Mouse (Mus musculus) liver, postnatal 0 days (tissue): Measurements from ENCODE around the gene Lyz1. TPM values are rescaled to one million over a fixed set of nuclear protein-coding genes. Genes with fewer than 3 reads are reported as not detected.

ENCODE experiments used
- ATAC-seq: fragments of 200-750 bp; cut with Nextera tagmentation; 2 replicates; pipeline ENCODE4 v1.8.0; 2017; ENCODE audit warnings: mild to moderate bottlenecking, moderate library complexity
- DNase-seq: peaks from one replicate; pipeline ENCODE4 v3.0.0-alpha.2; 2016
- H3K27ac ChIP-seq: fragments of 300-500 bp; sonication (generic); 2 replicates; pipeline ENCODE4 v1.5.1; 2014; ENCODE audit warnings: antibody characterized with exemption, moderate library complexity, mild to moderate bottlenecking, low read depth
- H3K27me3 ChIP-seq: fragments of 300-500 bp; sonication (generic); 2 replicates; pipeline ENCODE4 v1.6.1; 2014; ENCODE audit warnings: low read length, control low read depth, mixed read lengths; ENCODE audit not compliant: insufficient read depth
- H3K36me3 ChIP-seq: fragments of 300-500 bp; sonication (generic); replicated peaks from 2 replicates; pipeline ENCODE4 v1.6.1; 2014; ENCODE audit warnings: mild to moderate bottlenecking, control low read depth, low read length, moderate library complexity, mixed read lengths; ENCODE audit not compliant: insufficient read depth
- H3K4me1 ChIP-seq: fragments of 300-500 bp; sonication (generic); 2 replicates; pipeline ENCODE4 v1.6.1; 2014; ENCODE audit warnings: antibody characterized with exemption, mild to moderate bottlenecking, control low read depth; ENCODE audit not compliant: insufficient read depth
- H3K4me2 ChIP-seq: fragments of 300-500 bp; sonication (generic); 2 replicates; pipeline ENCODE4 v1.6.1; 2014; ENCODE audit warnings: low read depth, mild to moderate bottlenecking, low read length, moderate library complexity, mixed read lengths
- H3K4me3 ChIP-seq: fragments of 300-500 bp; sonication (generic); 2 replicates; pipeline ENCODE4 v1.5.1; 2014; ENCODE audit warnings: low read depth, low read length
- H3K9ac ChIP-seq: fragments of 300-500 bp; sonication (generic); replicated peaks from 2 replicates; pipeline ENCODE4 v1.6.1; 2014; ENCODE audit warnings: mild to moderate bottlenecking, moderate library complexity
- H3K9me3 ChIP-seq: fragments of 300-500 bp; sonication (generic); 2 replicates; pipeline ENCODE4 v1.6.1; 2016; ENCODE audit warnings: mild to moderate bottlenecking, control low read depth, low read length, mixed read lengths
- CTCF ChIP-seq: sonication (generic); IDR thresholded peaks from 2 replicates; pipeline ENCODE4 v1.5.1; 2016; ENCODE audit warnings: antibody characterized with exemption, low read depth
- EP300 ChIP-seq: IDR thresholded peaks from 2 replicates; pipeline ENCODE4 v1.6.1; 2016; ENCODE audit warnings: antibody characterized with exemption, low read depth, mild to moderate bottlenecking
- WGBS: fragments of 180-500 bp; shearing (Covaris S2); extraction: QIAGEN DNeasy Blood & Tissue Kit; methylation state at CpG from one replicate; pipeline ENCODE4 v1.1.7; 2014; ENCODE audit not compliant: insufficient replicate concordance; 5-methylcytosine and 5-hydroxymethylcytosine counted together
- polyA plus RNA-seq: library from polyadenylated mRNA; unstranded; fragments of >200 nt; fragmentation: Nextera tagmentation; extraction: Ambion mirVana; gene quantifications from 2 replicates; pipeline ENCODE4 v1.2.1, GENCODE M21; 2015

Gene Lyz1
- 0.42 and 0.85 TPM in 2 replicates for polyA plus RNA-seq

DNA sequence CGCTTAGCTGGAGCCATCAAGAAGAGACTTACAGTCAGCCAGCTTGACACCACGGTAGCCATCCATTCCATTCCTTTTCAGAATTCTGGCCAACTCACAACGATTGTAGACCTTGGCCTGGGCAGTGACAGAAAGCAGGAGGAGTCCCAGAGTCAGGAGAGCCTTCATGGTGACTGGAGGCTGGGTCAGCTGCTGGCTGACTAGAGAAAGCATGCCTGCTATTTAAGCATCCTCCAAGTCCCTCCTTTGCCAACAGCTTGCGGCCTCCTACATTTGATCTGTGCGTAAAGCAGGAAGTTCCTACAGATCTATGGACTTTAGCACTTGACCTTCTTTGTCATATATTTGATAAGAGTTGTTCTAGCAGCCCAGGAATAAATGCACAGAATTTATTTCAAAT is at the start of gene Lyz1:
Gene Lyz1 (minus strand): TSS at position 198 of the 400 bp plus-strand sequence.
- WGBS, result 56% methylated on average over 5 of the region's 5 CpGs
- no peaks in the 10 kb centered on the region for H3K4me1 ChIP-seq
- ATAC-seq, result no peak
- DNase-seq, result no peak
- H3K9me3 ChIP-seq, result no peaks in the 10 kb centered on the region
- no peak within 1 kb of the TSS for H3K27ac ChIP-seq
- no peak within 1 kb of the TSS for H3K4me2 ChIP-seq
- no peaks in the 10 kb centered on the region for H3K36me3 ChIP-seq
- H3K9ac ChIP-seq, result no peak within 1 kb of the TSS
- H3K27me3 ChIP-seq, result no peaks in the 10 kb centered on the region
- no peak within 1 kb of the TSS for H3K4me3 ChIP-seq
- no peak for TF ChIP-seq CTCF
- TF ChIP-seq EP300, result no peak

DNA sequence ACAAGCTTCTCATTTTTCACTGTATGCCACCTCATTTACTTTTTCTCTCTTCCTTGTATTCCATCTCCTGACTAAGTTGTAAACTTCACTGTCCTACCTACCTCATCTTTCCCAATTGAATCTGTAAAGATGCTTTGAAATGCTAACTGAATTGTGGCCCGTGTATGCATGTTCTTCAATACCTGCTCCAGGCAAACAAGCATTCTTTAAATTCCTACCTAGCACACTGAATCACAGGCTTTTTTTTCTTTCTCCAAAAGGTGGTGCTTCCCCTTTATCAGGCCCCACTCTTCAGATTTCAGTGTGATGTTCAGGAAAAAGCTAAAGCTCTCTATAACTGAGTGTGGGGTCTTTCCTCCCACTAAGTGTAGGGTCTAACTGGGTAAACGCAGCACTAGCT is 49.7 kb upstream of the Lyz1 start:
- no peak overlapping the region for H3K4me3 ChIP-seq
- TF ChIP-seq CTCF (no peak), EP300 (no peak)
- no peaks in the 10 kb centered on the region for H3K9me3 ChIP-seq
- no peaks in the 10 kb centered on the region for H3K27me3 ChIP-seq
- no peak overlapping the region for H3K4me2 ChIP-seq
- 0 out of 2 replicates have a peak, but pooled peaks have one; percentile 1 for ATAC-seq
- WGBS, result 76% methylated on average over 2 of the region's 2 CpGs
- peak overlapping the region; percentile 16; the same call in 1 of the 2 replicates for H3K9ac ChIP-seq
- no peaks in the 10 kb centered on the region; the same call in 1 of the 2 replicates for H3K36me3 ChIP-seq
- H3K4me1 ChIP-seq, result no peaks in the 10 kb centered on the region
- no peak for DNase-seq
- H3K27ac ChIP-seq, result peak overlapping the region; percentile 60

DNA sequence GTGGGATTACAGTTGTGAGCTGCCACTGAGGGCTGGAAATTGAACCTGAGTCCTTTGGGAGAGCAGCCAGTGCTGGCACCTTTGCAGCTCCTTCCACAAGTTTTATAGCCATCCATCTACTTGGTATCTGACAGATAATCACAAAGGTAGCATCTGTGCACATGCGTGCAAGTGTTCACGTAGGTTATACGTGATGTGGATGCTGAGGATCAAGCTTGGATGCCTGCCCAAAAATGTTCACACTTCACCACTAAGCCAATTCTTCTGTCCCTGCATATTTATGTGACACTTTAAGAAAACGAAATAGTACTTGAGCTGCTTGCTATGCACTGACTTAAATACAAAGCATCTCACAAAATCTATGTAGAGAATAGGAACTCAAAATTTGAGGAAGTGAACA is 48.4 kb upstream of the Lyz1 start:
- Histone ChIP-seq H3K4me2 (no peak overlapping the region), H3K9ac (no peak overlapping the region), H3K4me3 (no peak overlapping the region), H3K27ac (no peak overlapping the region), H3K36me3 (no peaks in the 10 kb centered on the region; the same call in 1 of the 2 replicates), H3K4me1 (no peaks in the 10 kb centered on the region), H3K9me3 (no peaks in the 10 kb centered on the region), H3K27me3 (no peaks in the 10 kb centered on the region)
- ATAC-seq (no peak), DNase-seq (no peak)
- TF ChIP-seq CTCF (no peak), EP300 (no peak)
- WGBS, result 86% methylated on average over 4 of the region's 4 CpGs

DNA sequence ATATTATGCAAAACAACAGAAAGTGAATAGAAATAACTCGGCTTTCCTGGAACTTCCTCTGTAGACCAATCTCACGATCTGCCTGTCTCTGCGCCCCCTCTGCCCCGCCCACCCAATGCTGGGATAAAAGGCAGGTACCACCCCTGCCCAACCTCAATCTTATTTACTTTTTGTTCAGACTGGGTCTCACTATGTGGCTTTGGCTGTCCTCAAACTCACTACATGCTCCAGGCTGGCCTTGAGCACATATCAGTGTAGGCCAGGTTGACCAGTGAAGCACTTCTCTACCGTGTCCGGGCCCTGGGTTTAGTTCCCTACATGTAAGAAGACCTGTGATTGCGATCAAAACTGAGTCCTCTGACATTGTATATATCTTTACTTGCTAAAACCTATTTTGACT is 46.6 kb upstream of the Lyz1 start:
- Histone ChIP-seq H3K4me1 (no peaks in the 10 kb centered on the region), H3K27me3 (no peaks in the 10 kb centered on the region), H3K36me3 (no peaks in the 10 kb centered on the region), H3K9ac (no peak overlapping the region), H3K9me3 (no peaks in the 10 kb centered on the region), H3K27ac (no peak overlapping the region), H3K4me3 (no peak overlapping the region), H3K4me2 (no peak overlapping the region)
- ATAC-seq (no peak), DNase-seq (no peak)
- TF ChIP-seq CTCF (no peak), EP300 (no peak)
- WGBS, result 65% methylated on average over 7 of the region's 7 CpGs

DNA sequence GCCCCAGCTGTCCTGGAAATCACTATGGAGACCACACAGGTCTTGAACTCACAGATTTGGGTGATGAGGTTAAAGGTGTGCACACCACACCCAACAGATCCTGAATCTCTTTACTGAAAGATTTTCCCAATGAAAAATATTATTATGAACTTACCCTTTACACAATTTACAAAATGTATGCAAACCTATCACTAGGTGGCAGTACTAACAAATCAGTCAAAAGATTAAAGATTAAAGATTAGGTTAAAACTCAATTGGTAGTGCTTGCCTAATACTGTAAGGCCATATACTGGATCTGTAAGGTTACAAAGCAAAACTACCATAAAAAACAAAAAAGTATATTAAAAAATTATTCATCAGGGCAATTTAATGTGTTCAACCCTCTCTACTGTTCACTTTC is 45.3 kb upstream of the Lyz1 start:
- Histone ChIP-seq H3K27ac (no peak overlapping the region), H3K4me3 (no peak overlapping the region), H3K27me3 (no peaks in the 10 kb centered on the region), H3K4me2 (no peak overlapping the region), H3K9ac (no peak overlapping the region), H3K4me1 (no peaks in the 10 kb centered on the region), H3K9me3 (no peaks in the 10 kb centered on the region), H3K36me3 (no peaks in the 10 kb centered on the region)
- TF ChIP-seq EP300, result no peak
- peak; percentile 34; the same call in 1 of the 2 replicates for TF ChIP-seq CTCF
- ATAC-seq (no peak), DNase-seq (no peak)

DNA sequence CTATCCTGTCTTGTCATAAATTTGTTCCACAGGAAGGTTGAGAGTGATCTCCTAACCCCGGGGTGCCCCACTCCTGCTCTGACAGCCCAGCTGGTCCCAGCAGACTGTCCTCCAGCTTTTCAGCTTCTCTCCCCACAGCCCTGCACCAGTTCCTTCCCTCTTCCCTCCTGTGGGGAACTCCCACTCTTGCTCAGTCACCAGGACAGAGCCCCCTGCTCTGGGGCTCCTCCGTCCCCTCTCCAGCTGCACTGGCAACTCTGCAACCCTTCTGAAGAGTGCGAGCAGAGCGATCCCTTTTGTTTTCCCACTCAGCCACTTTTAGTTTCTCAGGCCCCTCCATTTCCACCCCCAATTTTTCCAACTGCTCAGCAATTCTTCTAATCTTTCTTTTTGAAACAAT is 43.0 kb upstream of the Lyz1 start:
- no peak for TF ChIP-seq EP300
- TF ChIP-seq CTCF, result no peak
- DNase-seq, result no peak
- Histone ChIP-seq H3K36me3 (no peaks in the 10 kb centered on the region), H3K4me3 (no peak overlapping the region), H3K9me3 (no peaks in the 10 kb centered on the region), H3K27ac (no peak overlapping the region), H3K9ac (no peak overlapping the region), H3K4me2 (0 out of 2 replicates have a peak overlapping the region, but pooled peaks have one; percentile 13), H3K4me1 (no peaks in the 10 kb centered on the region), H3K27me3 (no peaks in the 10 kb centered on the region)
- ATAC-seq, result no peak
- WGBS, result 25% methylated on average over 4 of the region's 4 CpGs

DNA sequence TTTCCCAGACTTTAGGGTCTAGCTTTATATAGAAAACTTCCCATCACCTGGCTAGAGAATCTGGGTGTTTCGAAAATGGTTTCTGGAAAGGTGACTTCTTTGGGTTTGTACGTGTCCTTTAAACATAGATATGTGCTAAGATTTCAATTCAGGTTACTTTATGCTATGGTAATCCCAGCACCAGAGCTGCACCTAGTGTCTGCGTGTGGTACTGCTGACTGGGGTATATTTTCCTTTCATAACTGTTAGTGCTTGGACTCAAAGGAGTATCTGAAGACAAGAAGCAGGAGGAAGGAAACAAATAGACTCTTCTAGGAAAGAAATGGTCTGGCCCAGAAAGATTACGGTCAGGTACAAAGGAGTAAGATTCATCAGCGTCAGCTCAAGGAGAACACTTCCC is 37.9 kb upstream of the Lyz1 start:
- H3K36me3 ChIP-seq, result no peaks in the 10 kb centered on the region
- H3K27ac ChIP-seq, result no peak overlapping the region
- no peak overlapping the region for H3K4me3 ChIP-seq
- TF ChIP-seq EP300 (no peak), CTCF (peak; percentile 73)
- WGBS, result 35% methylated on average over 5 of the region's 5 CpGs
- H3K4me2 ChIP-seq, result no peak overlapping the region
- ATAC-seq (peak; percentile 57; the same call in 1 of the 2 replicates), DNase-seq (peak; percentile 48)
- no peaks in the 10 kb centered on the region for H3K4me1 ChIP-seq
- H3K27me3 ChIP-seq, result no peaks in the 10 kb centered on the region
- no peaks in the 10 kb centered on the region for H3K9me3 ChIP-seq
- no peak overlapping the region for H3K9ac ChIP-seq
